Mouse (Mus musculus) liver, adult 10 weeks (tissue): ENCODE measurements around the gene Abcg2. TPM values are rescaled to one million over a fixed set of nuclear protein-coding genes. Genes with fewer than 3 reads are reported as not detected.

Source experiments
- polyA plus RNA-seq: library from polyadenylated mRNA; stranded (reverse); fragments of 350-450 nt; fragmentation: Illumina TruSeq; extraction: RNeasy Lipid Tissue Mini Kit (QIAGEN cat#74804); gene quantifications from one replicate; pipeline ENCODE4 v1.2.3, GENCODE M21; 2014; ENCODE audit warnings: low read depth, low replicate concordance

The Abcg2 gene
- 78.8 TPM for polyA plus RNA-seq

DNA sequence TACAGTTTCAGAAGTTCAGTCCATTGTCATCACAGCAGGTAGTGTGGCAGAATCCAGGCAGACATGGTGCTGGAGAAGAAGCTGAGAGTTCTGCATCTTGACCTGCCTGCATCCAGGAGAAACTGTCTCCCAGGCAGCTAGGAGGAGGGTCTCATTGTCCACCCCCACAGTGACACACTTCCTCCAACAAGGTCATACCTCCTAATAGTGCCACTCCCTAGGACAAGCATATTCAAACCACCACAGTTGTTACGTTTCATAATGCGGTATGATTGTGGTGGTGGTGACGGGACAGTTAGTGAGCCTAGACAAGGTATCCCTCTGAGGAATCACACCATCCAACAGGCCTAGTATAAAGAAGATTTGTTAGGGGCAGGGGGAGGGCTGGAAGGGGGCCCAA lies at the start of gene Abcg2:
Abcg2 (plus strand) TSS at position 301 of the 400 bp plus-strand sequence.

Other genes starting within 250 kb of the Abcg2 start
- gene Vmn1r30, start 141.1 kb upstream of the Abcg2 start, polyA plus RNA-seq = not detected
- gene Vmn1r31, start 109.2 kb upstream of the Abcg2 start, polyA plus RNA-seq = not detected
- 3.6 TPM for gene Herc3, start 246.9 kb downstream of the Abcg2 start, polyA plus RNA-seq